Mouse (Mus musculus) urinary bladder, adult 2 months (tissue): Measurements from ENCODE around the gene Gabra3. TPM values are rescaled to one million over a fixed set of nuclear protein-coding genes. Genes with fewer than 3 reads are reported as not detected.

Experiments used
- DNase-seq: peaks from one replicate; pipeline ENCODE4 v3.0.0; 2022; ENCODE audit warnings: low spot score
- polyA plus RNA-seq: library from polyadenylated mRNA; depleted of rRNA; stranded (reverse); fragments of >200 nt; gene quantifications from 2 replicates; pipeline ENCODE4 v1.2.3, GENCODE M21; 2012; rRNA removed

Gabra3 gene
- polyA plus RNA-seq = 13.7 and 16.9 TPM in 2 replicates

DNA sequence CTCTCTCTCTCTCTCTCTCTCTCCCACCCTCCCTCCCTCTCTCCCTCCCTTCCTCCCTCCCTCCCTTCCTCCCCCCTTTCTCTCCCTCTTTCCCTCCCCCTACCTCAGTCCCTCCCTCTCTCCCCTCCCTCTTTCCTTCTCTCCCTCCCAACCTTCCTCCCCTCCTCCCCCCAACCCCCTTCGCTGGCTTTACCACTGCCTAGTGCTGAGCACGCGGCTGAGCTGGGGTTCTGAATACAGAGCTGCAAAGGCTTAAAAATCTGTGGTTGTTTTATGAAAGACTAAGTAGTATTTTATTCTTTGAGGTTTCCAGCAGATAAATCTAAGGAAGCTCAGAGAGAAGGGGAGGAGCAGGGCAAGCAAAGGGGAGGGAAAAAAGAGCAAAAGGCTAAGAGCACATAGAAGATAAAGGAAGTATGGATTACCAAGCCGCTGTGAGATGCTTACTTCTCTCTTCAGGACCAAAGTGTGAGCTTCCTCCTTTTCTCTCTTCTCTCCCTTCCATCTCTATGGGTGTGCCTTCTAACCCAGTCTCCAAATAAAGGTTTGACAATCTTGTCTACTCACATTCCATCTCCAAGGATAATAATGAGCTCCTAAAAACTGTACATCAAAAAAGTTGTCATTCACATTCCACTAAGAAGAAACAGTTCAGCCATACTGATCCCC lies at the start of gene Gabra3:
TSS of gene Gabra3 (minus strand) at position 619 of the 669 bp plus-strand sequence.
- DNase-seq = no peak

DNA sequence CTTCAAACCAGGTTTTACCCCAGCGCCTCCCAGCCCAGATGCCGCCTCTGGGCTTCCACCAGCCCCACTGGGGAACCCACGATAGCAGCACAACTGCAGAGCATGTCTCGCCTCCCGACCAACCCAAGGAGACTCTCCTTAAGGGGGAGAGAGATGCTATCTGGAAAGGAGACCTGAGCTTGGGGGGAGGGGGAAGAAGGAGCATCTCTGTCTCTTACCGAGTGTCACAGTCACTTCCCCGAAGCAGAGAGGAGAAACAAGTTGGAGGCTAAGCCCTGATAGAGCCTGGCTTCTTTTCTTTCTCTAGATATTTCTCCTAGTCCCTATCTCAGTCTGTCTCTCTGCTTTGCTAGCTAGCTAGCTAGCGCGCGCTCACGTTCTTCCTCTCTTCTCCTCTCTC lies 859 bp downstream of the Gabra3 start:
- DNase-seq = no peak

DNA sequence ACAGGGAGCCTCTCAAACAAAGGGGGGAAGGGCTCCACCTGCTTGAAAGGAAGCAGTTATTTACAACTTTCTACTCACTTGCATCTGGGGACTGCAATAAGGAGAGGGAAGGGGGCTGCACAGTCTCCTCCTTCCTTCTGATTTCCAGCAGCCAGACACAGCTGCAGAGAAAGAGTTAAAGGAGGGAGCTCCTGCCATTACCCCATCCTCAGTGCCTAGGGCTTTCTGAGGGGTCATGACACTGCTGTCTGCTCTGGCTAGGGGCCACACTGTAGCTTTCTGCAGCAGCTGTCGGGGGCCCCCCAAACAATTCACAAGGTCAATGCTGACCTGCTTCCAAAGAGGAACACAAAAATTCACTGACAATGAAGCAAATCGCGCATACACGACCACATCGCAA lies 1.3 kb downstream of the Gabra3 start:
- no peak for DNase-seq

DNA sequence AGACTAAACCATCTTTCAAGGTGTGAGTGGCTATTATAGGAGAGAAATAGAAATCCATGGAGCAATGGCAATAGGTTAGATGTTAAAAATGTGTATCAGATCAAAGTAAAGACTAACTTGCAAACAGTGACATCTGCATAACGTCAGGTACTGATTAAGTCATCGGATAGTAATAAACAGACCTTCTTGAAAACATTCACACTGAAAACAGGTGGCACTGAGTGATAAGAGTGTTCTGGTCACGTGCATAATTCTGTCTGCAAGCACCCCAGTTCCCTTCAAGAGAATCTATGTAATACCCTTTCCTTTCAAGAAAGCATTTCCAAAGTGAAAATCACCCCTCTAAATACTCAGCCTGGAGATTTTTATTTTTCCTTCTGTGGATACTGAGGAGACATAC lies 6.0 kb downstream of the Gabra3 start:
- no peak for DNase-seq

DNA sequence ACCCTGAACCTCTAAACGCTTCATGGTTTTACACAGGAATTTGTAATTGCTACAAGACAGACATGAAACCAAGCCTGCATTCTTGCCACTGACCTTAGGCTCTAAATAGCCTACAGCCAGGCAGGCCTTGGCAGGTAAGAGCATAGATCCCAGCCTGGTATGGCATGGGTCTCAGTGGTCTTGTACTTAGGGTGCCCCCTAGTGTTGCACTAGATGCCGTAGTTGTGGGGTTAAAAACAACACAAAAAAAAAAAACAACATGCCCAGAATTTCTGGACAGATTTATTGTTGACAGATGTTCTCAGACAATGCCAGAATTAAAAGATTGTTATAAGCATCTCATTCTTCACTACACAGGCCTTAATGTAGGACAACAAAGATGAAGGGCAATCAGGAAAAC lies 12.0 kb downstream of the Gabra3 start:
- no peak for DNase-seq

DNA sequence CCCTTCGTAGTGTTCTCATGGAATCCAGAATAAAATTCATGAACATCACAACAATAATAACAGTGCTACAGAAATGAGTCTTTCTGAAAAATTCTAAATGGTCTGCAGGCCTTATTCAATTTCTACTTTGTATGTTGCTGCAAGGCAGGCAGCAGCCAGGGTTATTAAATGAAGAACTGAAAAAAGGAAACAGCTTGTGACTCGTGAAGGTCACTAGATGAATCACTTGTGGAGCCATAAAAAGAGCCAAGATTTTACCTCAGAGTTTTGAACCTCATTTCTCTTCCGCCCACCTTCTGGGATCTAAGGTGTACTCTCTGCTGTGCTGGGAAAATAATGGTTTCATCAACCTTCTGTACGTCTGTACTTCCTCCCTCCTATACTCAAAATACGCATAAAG lies 159.4 kb downstream of the Gabra3 start:
- DNase-seq = no peak

DNA sequence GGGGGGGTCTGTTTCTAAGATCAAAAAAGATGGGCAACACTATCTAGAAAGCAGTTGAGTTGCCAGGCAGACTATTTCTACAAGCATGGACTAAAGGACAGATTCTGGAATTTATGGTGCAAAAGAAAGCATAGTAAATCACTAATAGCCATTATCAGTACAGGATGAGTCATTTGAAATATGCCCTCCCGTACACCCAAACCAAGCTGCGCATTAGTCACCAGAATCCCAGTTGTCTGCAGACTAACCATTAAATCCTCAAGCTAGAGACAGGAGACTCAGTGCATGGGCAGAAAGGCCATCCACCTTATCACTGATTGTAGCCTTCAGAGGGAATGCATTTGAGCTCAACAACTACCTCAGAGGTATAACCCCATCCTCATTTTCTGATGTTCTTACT lies 166.8 kb downstream of the Gabra3 start:
- DNase-seq = no peak

DNA sequence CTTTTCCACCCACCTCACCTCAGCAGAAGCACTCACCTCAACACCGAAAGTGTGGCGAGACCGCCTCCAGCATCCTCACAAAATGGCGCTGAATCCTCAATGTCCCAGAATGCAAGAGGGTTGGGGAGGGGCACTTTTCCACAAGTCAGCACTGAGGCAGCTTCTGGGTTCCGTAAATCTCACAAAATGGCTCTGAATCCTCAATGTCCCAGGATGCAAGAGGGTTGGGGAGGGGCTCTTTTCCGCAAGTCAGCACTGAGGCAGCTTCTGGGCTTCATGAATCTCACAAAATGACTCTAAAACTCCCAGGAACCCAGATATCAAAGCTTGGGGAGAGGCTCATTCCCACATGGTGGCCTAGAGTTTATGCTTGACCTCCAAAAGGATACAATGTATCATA lies 269.9 kb downstream of the Gabra3 start, which contains the start of gene Magea10:
TSS of gene Magea10 (minus strand) at position 101 of the 400 bp plus-strand sequence.
- DNase-seq = no peak

Other genes starting within 250 kb of the Gabra3 start
- 0.41 and 0.61 TPM in 2 replicates for gene Gabrq, start 168.3 kb upstream of the Gabra3 start, polyA plus RNA-seq